Mouse (Mus musculus): ENCODE measurements around the gene Hoxd11. TPM values are rescaled to one million over a fixed set of nuclear protein-coding genes. Genes with fewer than 3 reads are reported as not detected.

The Hoxd11 gene
- polyA plus RNA-seq, 1 experiment from 2014 or later, result 56.2 TPM

GRCm38 (mm10) chr2:74676376-74677052 is 2.8 kb upstream of the Hoxd11 start:
- Histone ChIP-seq H3K4me3 (ENCODE audit: low read length) (peak overlapping the region; percentile 29; the same call in 1 of the 2 replicates), H3K27ac (ENCODE audit: low read depth, low read length) (peak overlapping the region; percentile 77)

GRCm38 (mm10) chr2:74677106-74677505 is 2.3 kb upstream of the Hoxd11 start:
- no peak overlapping the region for H3K9ac ChIP-seq (ENCODE audit: low read depth, low read length)
- peaks cover 41% of the 10 kb centered on the region for H3K27me3 ChIP-seq (ENCODE audit: control insufficient read depth, insufficient read depth, low read length)
- 34% methylated on average over 2 of the region's 2 CpGs for WGBS
- H3K9me3 ChIP-seq (ENCODE audit: control insufficient read depth, low read length), result no peaks in the 10 kb centered on the region
- H3K4me3 ChIP-seq (ENCODE audit: low read length), result peak overlapping the region; percentile 6; the same call in 1 of the 2 replicates
- no peaks in the 10 kb centered on the region for H3K36me3 ChIP-seq (ENCODE audit: control insufficient read depth, insufficient read depth, low read length)
- no peak for ATAC-seq (ENCODE audit: low FRiP score, low TSS enrichment)
- H3K27ac ChIP-seq (ENCODE audit: low read depth, low read length), result peak overlapping the region; percentile 77; the same call in 1 of the 2 replicates
- peaks cover 34% of the 10 kb centered on the region for H3K4me1 ChIP-seq (ENCODE audit: control insufficient read depth, insufficient read depth, low read length)
- peak overlapping the region; percentile 10 for H3K4me2 ChIP-seq (replicated peaks; ENCODE audit: low read depth, low read length)

More at GRCm38 (mm10) chr2:74676376-74677052, 2.8 kb upstream of the Hoxd11 start:
- 11% methylated on average over 9 of the region's 9 CpGs for WGBS
- ATAC-seq (ENCODE audit: low FRiP score, low TSS enrichment), result peak; percentile 66
- Histone ChIP-seq H3K9me3 (ENCODE audit: control insufficient read depth, low read length) (no peaks in the 10 kb centered on the region), H3K4me1 (ENCODE audit: control insufficient read depth, insufficient read depth, low read length) (peaks cover 34% of the 10 kb centered on the region), H3K27me3 (ENCODE audit: control insufficient read depth, insufficient read depth, low read length) (peaks cover 43% of the 10 kb centered on the region), H3K4me2 (replicated peaks; ENCODE audit: low read depth, low read length) (peak overlapping the region; percentile 46), H3K9ac (ENCODE audit: low read depth, low read length) (peak overlapping the region; percentile 58), H3K36me3 (ENCODE audit: control insufficient read depth, insufficient read depth, low read length) (no peaks in the 10 kb centered on the region)

- Histone ChIP-seq H3K36me3 (ENCODE audit: control insufficient read depth, insufficient read depth, low read length) (0 out of 2 replicates have a peak, but pooled peaks cover 2% of the 10 kb centered on the region), H3K27me3 (ENCODE audit: control insufficient read depth, insufficient read depth, low read length) (peaks cover 38% of the 10 kb centered on the region), H3K4me1 (ENCODE audit: control insufficient read depth, insufficient read depth, low read length) (peaks cover 30% of the 10 kb centered on the region), H3K9ac (ENCODE audit: low read depth, low read length) (peak overlapping the region; percentile 99), H3K4me2 (replicated peaks; ENCODE audit: low read depth, low read length) (peak overlapping the region; percentile 85), H3K9me3 (ENCODE audit: control insufficient read depth, low read length) (no peaks in the 10 kb centered on the region), H3K4me3 (ENCODE audit: low read length) (peak overlapping the region; percentile 85), H3K27ac (ENCODE audit: low read depth, low read length) (peak overlapping the region; percentile 97)
- WGBS, result under 1% methylated on average over 26 of the region's 26 CpGs
- ATAC-seq (ENCODE audit: low FRiP score, low TSS enrichment), result no peak
Measured at GRCm38 (mm10) chr2:74679596-74679971, 227 bp downstream of the Hoxd11 start.

GRCm38 (mm10) chr2:74679980-74680379 is 623 bp downstream of the Hoxd11 start:
- ATAC-seq (ENCODE audit: low FRiP score, low TSS enrichment), result no peak; the same call in 1 of the 2 replicates
- WGBS, result 1% methylated on average over 23 of the region's 23 CpGs
- peaks cover 35% of the 10 kb centered on the region for H3K27me3 ChIP-seq (ENCODE audit: control insufficient read depth, insufficient read depth, low read length)
- H3K36me3 ChIP-seq (ENCODE audit: control insufficient read depth, insufficient read depth, low read length), result 0 out of 2 replicates have a peak, but pooled peaks cover 2% of the 10 kb centered on the region
- H3K9me3 ChIP-seq (ENCODE audit: control insufficient read depth, low read length), result no peaks in the 10 kb centered on the region
- peaks cover 29% of the 10 kb centered on the region for H3K4me1 ChIP-seq (ENCODE audit: control insufficient read depth, insufficient read depth, low read length)
- peak overlapping the region; percentile 97 for H3K27ac ChIP-seq (ENCODE audit: low read depth, low read length)
- peak overlapping the region; percentile 85 for H3K4me3 ChIP-seq (ENCODE audit: low read length)
- peak overlapping the region; percentile 85 for H3K4me2 ChIP-seq (replicated peaks; ENCODE audit: low read depth, low read length)
- H3K9ac ChIP-seq (ENCODE audit: low read depth, low read length), result peak overlapping the region; percentile 99

- Histone ChIP-seq H3K4me2 (replicated peaks; ENCODE audit: low read depth, low read length) (peak overlapping the region; percentile 85), H3K27me3 (ENCODE audit: control insufficient read depth, insufficient read depth, low read length) (peaks cover 29% of the 10 kb centered on the region)
Measured at GRCm38 (mm10) chr2:74680561-74681398, 1.4 kb downstream of the Hoxd11 start.

GRCm38 (mm10) chr2:74681594-74682531 is 2.5 kb downstream of the Hoxd11 start:
- Histone ChIP-seq H3K9me3 (ENCODE audit: control insufficient read depth, low read length) (no peaks in the 10 kb centered on the region), H3K4me3 (ENCODE audit: low read length) (peak overlapping the region; percentile 85), H3K9ac (ENCODE audit: low read depth, low read length) (peak overlapping the region; percentile 99), H3K4me1 (ENCODE audit: control insufficient read depth, insufficient read depth, low read length) (peaks cover 12% of the 10 kb centered on the region), H3K27ac (ENCODE audit: low read depth, low read length) (peak overlapping the region; percentile 97), H3K27me3 (ENCODE audit: control insufficient read depth, insufficient read depth, low read length) (peaks cover 22% of the 10 kb centered on the region; the same call in 1 of the 2 replicates), H3K36me3 (ENCODE audit: control insufficient read depth, insufficient read depth, low read length) (0 out of 2 replicates have a peak, but pooled peaks cover 2% of the 10 kb centered on the region), H3K4me2 (replicated peaks; ENCODE audit: low read depth, low read length) (peak overlapping the region; percentile 85)
- ATAC-seq (ENCODE audit: low FRiP score, low TSS enrichment), result peak; percentile 70
- under 1% methylated on average over 67 of the region's 78 CpGs for WGBS

More at GRCm38 (mm10) chr2:74680561-74681398, 1.4 kb downstream of the Hoxd11 start:
- H3K9me3 ChIP-seq (ENCODE audit: control insufficient read depth, low read length), result no peaks in the 10 kb centered on the region
- H3K36me3 ChIP-seq (ENCODE audit: control insufficient read depth, insufficient read depth, low read length), result 0 out of 2 replicates have a peak, but pooled peaks cover 2% of the 10 kb centered on the region
- 3% methylated on average over 21 of the region's 21 CpGs for WGBS
- H3K4me3 ChIP-seq (ENCODE audit: low read length), result peak overlapping the region; percentile 85
- peak overlapping the region; percentile 97 for H3K27ac ChIP-seq (ENCODE audit: low read depth, low read length)
- ATAC-seq (ENCODE audit: low FRiP score, low TSS enrichment), result no peak
- H3K9ac ChIP-seq (ENCODE audit: low read depth, low read length), result peak overlapping the region; percentile 99
- peaks cover 21% of the 10 kb centered on the region for H3K4me1 ChIP-seq (ENCODE audit: control insufficient read depth, insufficient read depth, low read length)

GRCm38 (mm10) chr2:74682796-74683195 is 3.4 kb downstream of the Hoxd11 start:
- Histone ChIP-seq H3K4me2 (replicated peaks; ENCODE audit: low read depth, low read length) (peak overlapping the region; percentile 85), H3K36me3 (ENCODE audit: control insufficient read depth, insufficient read depth, low read length) (peaks cover 2% of the 10 kb centered on the region; the same call in 1 of the 2 replicates), H3K4me1 (ENCODE audit: control insufficient read depth, insufficient read depth, low read length) (peaks cover 6% of the 10 kb centered on the region), H3K9ac (ENCODE audit: low read depth, low read length) (peak overlapping the region; percentile 99), H3K27me3 (ENCODE audit: control insufficient read depth, insufficient read depth, low read length) (peaks cover 22% of the 10 kb centered on the region; the same call in 1 of the 2 replicates), H3K4me3 (ENCODE audit: low read length) (peak overlapping the region; percentile 85), H3K9me3 (ENCODE audit: control insufficient read depth, low read length) (no peaks in the 10 kb centered on the region), H3K27ac (ENCODE audit: low read depth, low read length) (peak overlapping the region; percentile 97)
- WGBS, result 3% methylated on average over 40 of the region's 51 CpGs
- ATAC-seq (ENCODE audit: low FRiP score, low TSS enrichment), result no peak

GRCm38 (mm10) chr2:74683471-74683951 is 4.2 kb downstream of the Hoxd11 start:
- Histone ChIP-seq H3K27me3 (ENCODE audit: control insufficient read depth, insufficient read depth, low read length) (peaks cover 22% of the 10 kb centered on the region; the same call in 1 of the 2 replicates), H3K9me3 (ENCODE audit: control insufficient read depth, low read length) (no peaks in the 10 kb centered on the region), H3K27ac (ENCODE audit: low read depth, low read length) (peak overlapping the region; percentile 97), H3K9ac (ENCODE audit: low read depth, low read length) (peak overlapping the region; percentile 99), H3K4me3 (ENCODE audit: low read length) (peak overlapping the region; percentile 85), H3K4me2 (replicated peaks; ENCODE audit: low read depth, low read length) (peak overlapping the region; percentile 85), H3K4me1 (ENCODE audit: control insufficient read depth, insufficient read depth, low read length) (peaks cover 3% of the 10 kb centered on the region), H3K36me3 (ENCODE audit: control insufficient read depth, insufficient read depth, low read length) (peaks cover 2% of the 10 kb centered on the region; the same call in 1 of the 2 replicates)
- WGBS, result under 1% methylated on average over 18 of the region's 18 CpGs
- peak; percentile 47 for ATAC-seq (ENCODE audit: low FRiP score, low TSS enrichment)

All from kidney, embryonic 14.5 days (tissue).